Mouse (Mus musculus): ENCODE results near the gene Vmn1r33.
A peak's percentile ranks its signal among the peaks of the same experiment; 100 is the strongest.
"Not testable (repeated sequence)": the region's sequence is repeated elsewhere in the genome, so short reads cannot be mapped to it uniquely, and the experiment has no call there.

The Vmn1r33 gene

DNA sequence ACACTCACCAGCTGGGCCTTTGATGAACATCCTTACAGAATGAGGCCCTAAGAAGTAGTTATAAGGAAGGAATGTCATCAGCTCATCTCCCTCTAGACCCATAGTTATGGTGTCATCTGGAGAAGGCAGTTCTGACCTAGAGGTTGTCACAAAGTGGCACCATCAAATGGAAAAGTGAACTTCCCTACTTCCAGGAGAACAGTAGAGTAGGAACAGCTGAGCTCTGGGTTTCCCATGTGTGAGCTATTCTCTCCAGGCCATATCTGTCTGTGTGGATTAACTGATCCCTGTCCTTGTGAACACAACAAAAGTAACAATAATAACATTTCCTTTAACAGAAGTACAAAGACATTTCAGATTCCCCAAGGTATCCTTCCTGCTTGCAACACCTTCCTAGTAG is at the start of gene Vmn1r33:
Gene Vmn1r33, minus strand, starts transcription at position 101 of the 400 bp plus-strand sequence.
- DNase-seq = not testable (repeated sequence)

- DNase-seq = no peak
Measured at GRCm38 (mm10) chr6:66643779-66644178, 25.7 kb upstream of the Vmn1r33 start, which contains the start of gene Vmn1r34. TSS of gene Vmn1r34 (minus strand) at chr6:66643879.

DNA sequence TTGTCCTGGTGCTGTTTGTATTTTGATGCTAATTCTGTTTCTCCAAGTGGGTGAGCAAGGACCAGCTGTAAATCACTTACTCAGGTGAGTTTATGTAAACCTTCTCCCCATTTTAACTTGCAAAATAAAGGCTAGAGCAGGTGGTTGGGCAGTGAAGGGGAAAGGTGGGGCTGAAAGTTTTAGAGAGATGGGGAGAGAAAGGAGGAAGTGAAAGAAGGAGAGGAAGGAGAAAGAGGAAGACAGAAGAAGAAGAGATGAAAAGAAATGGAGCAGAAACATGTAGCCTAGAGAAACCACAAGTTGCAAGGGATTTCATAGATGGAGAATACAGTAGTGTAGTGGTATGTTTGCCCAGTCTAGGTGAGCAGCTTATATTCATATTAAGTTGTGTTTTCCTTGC is 22.3 kb downstream of the Vmn1r33 start:
- peak; percentile 25 to 31 for DNase-seq

Data from B cell, adult 2 months (primary cell).